Mouse (Mus musculus): ENCODE data around the gene Iqcd. TPM values are rescaled to one million over a fixed set of nuclear protein-coding genes. Genes with fewer than 3 reads are reported as not detected.

The Iqcd gene
- total RNA-seq, 2 experiments from 2014 or later, result 0.99 to 1.0 TPM

DNA sequence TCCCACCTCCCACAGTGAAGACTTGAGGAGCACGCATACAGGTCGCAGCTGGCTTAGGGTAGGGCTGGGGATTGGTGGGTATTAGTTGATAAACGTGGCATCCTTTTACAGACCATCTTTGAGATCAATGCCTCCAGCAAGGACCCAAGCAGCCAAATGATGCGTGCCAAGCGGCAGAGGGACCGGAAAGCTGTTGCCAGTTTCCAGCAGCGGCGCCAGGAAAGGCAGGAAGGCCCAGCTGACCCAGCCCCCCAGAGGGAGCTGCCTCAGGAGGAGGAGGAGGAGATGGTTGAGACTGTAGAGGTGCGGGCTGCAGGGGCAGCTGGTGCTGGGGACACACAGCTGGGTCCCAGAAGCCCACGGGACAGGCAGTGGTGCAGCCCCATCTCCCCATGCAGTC is 35.6 kb downstream of the Iqcd start:
- DNase-seq (ENCODE audit: low spot score in 2 of 2), result no peak

DNA sequence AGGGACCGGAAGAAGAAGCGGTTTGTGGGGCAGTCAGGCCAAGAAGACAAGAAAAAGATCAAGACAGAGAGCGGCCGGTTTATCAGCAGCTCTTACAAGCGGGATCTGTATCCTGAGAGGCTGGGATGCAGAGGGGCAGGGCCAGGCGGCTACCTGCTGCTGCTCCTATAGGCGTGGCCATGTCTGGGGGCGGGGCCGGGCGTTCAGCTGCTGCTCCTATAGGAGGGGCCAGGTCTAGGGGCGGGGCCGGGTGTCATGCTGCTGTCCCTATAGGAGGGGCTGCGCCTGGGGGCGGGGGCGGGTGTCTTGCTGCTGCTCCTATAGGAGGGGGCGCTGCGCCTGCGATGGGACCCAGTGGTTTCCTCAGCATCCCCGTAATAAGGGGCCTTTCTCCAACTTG is 37.6 kb downstream of the Iqcd start:
- no peak for DNase-seq (ENCODE audit: low spot score in 2 of 2)

DNA sequence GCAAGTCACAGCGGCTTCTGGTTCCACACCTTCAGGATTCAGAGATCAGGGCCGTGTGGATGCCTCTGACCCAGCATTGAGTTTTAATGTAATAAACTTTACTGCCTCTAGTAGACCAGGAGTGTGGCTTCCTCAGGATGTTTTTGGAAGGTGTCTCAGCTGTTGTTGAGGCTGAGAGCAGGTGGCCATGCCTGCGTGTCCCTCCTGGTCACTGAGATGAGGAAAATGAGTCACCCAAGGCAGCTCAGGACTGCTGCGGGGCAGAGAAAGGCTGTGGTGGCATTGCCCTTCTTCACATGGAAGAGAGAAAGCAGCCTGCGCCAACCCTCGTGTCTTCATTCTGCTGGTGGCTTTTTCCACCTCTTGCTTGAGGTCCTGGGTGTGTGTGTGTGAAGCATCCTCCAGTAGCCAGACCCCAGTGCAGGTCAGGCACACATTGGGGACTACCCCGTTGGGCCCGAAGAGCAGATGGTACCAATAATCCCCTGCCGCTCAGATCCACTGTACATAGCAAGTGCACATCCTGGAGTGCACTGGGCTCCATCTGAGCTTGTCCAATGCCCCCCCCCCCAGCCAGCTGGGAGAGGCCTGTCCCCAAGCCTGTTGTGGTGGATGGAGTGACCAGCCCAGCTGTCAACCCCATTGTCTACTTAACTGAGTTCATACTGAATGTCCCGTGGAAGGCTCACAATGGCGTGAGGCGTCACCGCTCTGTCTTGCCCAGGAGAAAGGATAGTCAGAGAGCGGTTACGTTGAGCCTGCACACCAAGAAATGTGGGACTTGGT is 38.9 kb downstream of the Iqcd start:
- DNase-seq (ENCODE audit: low spot score in 2 of 2), result no peak

DNA sequence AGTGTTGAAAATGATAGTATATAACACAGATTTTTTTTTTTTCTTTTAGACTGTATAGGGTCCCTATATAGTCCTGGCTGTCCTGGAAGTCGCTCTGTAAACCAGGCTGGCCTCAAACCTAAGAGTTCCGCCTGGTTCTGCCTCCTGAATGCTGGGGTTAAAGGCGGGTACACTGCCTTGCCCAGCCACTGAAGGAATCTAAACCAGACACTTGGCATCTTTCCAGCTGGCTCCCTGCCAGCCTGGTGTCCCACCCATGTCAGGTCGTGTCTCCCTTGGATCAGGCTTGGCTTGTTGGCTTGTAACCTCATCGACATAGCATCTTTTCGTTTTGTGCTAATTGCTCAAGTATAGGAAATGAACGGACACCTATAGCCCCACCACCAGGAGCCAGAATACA is 39.8 kb downstream of the Iqcd start:
- DNase-seq (ENCODE audit: low spot score in 2 of 2), result no peak

DNA sequence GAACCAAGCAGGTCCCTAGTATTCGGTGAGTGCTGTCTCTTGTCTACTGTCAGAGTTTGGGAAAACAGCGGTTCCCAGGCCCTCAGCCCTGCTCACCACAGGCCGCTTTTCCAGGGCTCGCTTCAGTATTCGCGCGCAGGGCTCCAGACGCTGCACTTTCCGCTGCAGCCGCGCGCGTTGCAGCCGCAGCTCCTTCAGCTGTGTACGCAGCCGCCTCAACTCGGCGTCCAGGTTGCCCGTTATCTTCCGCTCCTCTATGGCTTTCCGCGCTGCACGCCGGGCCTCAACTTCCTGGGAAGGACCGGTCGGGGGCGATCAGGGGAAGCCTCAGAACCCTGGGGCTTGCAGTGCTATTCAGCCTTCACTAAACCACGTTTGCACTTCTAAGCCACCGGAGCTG is 42.3 kb downstream of the Iqcd start:
- no peak for DNase-seq (ENCODE audit: low spot score in 2 of 2)

DNA sequence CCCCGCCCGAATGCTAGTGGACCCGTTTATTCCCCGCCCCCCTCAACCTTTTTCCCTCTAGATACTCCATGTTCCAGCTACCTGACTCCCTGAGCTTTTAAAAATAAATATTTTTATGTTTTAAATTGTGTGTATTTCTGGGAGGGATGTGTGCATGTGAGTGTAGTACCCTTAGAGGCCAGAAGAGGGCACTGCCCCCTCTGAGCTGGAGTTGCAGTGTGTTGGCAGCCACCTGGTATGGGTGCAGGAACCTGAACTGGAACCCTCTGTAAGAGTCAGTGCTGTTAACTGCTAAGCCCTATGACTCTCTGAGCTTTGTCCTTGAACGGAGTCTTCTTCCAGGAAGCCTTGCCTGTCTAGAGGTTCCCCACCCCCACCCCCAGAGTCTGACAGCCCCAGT is 43.1 kb downstream of the Iqcd start:
- no peak for DNase-seq (ENCODE audit: low spot score in 2 of 2)

DNA sequence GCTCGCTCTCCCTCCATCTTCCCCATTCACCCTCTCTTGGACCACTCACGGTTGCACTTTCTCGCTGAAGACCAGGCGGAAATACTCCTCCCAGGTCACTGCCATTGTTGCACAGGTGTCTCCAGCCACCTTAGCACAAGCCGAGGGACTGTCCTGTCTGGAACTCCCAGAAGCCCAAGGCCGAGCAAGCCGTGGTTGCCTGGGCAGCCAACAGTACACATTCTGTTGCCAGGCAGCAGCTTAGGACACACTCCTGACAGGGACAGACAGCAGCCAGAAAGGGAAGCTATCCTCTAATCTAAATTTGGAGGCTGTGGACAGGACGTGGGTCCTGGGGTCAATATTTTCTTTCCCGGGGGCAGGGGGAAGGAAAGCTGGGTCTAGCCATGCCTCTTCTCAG is 45.3 kb downstream of the Iqcd start, which contains the start of gene Cfap73:
Cfap73 (minus strand) TSS at position 105 of the 400 bp plus-strand sequence.
- DNase-seq (ENCODE audit: low spot score in 2 of 2), result no peak

DNA sequence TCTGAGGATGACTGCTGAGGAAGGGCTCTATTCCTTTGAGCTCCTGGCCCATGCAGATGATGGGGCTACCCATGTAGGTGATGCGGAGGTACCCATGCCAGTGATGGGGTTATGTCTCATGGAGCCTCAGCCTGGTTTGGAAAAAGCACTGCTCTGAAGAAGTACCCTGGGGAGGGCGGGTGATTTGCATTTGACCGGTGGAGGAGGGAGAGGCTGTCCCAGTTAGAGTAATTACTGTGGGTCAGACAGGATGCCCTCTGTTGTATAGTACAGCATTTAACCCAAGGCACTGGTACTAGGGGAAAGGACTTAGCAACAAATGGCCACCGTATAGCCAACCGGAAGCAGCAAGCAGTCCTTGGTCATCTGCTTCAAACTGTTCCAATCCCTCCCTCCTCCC is 46.0 kb downstream of the Iqcd start:
- no peak for DNase-seq (ENCODE audit: low spot score in 2 of 2)

DNA sequence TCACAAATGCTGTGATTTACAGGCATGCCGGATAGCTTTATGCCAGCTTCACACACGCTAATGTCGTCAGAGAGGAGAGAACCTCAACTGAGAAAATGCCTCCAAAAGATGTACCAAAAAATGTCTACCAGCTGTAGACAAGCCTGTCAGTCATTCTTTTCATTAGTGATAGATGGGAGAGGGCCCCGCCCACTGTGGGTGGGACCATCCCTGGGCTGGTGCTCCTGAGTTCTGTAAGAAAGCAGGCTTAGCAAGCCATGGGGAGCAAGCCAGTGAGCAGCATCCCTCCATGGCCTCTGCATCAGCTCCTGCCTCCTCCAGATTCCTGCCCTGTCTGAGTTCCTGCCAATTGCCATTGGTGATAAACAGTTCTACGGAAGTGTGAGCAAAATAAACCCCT is 46.8 kb downstream of the Iqcd start:
- DNase-seq (ENCODE audit: low spot score in 2 of 2), result no peak

DNA sequence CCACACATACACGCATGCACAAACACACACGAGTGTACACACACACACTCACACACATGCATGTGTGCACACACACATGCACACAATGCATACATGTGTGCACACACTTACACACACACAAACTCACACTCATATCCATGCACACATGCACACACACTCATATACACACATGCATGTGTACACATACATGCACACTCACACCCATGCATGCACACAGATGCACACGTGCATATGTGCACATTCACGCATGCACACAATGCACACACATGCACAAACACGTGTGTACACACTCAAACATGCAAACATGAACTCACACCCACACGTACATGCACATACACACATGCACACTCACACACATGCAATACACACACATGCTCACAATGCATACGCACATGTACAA is 51.3 kb downstream of the Iqcd start:
- DNase-seq (ENCODE audit: low spot score in 2 of 2), result no peak

DNA sequence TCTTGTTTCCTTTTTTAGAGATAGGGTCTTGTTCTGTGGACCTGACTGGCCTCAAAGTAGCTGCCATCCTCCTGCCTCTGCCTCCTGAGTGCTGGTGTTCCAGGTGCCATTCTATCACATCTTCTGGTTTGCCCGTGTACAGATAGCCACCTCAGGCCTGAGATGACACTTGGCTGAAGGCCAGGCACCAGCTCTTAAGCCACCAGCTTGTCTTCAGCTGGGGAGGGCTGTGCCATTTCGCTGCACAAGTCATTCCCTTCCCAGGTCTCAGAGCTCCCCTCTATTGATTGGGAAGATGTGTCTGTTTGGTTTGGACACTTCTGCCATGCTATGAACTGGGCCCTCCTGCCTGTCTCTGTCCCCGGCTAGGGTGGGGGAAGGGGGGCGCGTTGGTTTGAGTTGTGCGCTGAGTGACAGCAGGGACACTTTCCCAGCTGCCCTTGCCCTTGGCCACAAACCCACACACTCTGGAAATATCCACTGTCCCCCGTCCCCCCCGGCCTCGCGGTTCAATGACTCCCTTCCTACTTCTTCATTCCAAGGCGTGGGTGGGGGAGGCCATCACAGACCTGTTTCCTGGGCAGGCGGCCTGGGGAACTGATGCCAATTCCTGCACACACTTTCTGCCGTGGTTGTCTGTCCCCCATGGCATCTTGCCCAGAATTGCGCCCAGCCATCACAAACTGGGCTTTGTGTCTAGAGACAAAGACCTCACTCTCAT is 54.7 kb downstream of the Iqcd start:
- no peak for DNase-seq (ENCODE audit: low spot score in 2 of 2)

DNA sequence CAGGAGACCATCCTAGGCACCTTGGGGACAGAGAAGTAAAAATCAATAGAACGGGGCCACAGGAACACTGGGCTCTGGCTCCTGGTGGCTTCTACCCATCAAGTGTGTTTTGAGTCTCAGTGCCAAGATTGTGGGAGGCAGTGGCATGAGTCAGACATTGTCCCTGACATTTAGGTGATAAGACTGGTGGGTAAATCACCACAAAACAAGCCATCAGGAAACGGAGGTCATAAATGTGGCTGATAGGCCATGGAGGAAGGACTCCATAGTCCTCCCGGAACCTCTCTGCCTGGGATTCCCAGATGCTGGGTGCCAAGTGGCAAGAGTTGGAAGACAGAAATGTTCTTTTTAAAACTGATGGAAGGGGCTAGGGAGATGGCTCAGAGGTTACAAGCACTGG is 55.4 kb downstream of the Iqcd start:
- DNase-seq (ENCODE audit: low spot score in 2 of 2), result no peak

DNA sequence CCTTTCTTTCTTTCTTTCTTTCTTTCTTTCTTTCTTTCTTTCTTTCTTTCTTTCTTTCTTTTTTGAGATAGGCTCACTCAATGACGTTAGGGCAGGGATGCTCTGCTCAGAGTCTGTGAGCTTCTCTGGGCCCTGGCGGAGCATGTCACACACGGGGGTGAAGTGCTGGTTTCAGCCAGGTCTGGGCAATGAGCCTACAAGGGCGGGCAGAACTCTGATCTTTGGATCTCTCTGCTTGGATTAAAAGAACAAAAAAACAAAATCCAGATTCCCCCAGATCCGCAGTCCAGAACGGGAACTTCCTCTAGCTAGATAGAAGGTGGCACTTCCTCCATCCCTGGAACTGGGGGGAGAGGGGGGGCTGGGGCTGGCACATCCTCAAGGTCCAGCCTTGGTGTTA is 57.0 kb downstream of the Iqcd start:
- DNase-seq (ENCODE audit: low spot score in 2 of 2), result no peak

DNA sequence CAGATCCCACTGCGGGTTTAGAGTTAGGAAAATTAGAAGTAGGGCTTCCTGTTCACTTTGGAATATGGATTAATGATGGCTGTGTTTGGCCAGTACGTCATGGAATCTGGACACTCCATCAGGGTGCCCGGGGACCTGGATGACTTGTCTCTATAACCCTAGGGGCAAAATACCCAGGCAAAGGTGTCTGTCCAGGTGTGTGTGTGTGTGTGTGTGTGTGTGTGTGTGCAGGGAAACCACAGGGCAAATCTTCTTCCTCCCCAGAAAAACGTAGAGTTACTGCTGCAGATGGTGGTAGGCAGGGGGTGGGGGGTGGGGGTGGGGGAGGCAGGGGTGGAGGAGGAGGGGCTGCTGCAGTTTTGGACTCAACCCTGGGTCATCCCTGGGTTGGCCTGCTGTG is 58.5 kb downstream of the Iqcd start:
- DNase-seq (ENCODE audit: low spot score in 2 of 2), result no peak

DNA sequence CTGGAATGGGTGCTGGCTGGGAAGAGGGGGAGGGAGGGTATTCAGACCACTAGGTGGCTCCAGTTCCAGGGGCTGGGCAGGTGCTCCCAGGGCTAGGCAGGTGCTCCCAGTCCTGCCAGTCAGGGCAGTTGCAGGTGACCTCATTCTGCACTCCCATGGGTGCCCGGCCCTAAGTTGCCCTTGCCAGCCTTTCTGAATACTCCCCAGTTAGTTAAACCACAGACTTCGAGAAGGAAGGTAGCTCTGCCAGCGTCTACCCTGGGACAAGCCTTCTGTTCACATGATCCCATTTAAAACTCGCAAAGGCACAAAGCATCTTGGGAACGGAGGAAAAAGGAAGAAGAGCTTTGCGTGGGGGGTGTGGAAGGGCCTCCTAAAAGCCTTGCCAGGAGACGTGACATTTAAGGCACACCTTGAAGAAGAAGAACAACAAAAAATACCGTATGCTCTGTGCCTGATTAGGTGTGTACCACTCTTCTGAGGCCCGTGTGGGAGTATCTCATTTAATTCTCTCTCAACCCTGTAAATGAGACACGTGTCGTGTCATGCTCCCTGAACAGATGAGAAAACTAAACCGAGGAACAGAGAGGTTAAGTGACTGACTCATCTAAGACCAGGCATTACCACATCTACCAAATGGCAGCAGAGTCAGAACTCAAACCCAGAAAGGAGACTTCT is 59.1 kb downstream of the Iqcd start:
- DNase-seq (ENCODE audit: low spot score in 2 of 2), result no peak

DNA sequence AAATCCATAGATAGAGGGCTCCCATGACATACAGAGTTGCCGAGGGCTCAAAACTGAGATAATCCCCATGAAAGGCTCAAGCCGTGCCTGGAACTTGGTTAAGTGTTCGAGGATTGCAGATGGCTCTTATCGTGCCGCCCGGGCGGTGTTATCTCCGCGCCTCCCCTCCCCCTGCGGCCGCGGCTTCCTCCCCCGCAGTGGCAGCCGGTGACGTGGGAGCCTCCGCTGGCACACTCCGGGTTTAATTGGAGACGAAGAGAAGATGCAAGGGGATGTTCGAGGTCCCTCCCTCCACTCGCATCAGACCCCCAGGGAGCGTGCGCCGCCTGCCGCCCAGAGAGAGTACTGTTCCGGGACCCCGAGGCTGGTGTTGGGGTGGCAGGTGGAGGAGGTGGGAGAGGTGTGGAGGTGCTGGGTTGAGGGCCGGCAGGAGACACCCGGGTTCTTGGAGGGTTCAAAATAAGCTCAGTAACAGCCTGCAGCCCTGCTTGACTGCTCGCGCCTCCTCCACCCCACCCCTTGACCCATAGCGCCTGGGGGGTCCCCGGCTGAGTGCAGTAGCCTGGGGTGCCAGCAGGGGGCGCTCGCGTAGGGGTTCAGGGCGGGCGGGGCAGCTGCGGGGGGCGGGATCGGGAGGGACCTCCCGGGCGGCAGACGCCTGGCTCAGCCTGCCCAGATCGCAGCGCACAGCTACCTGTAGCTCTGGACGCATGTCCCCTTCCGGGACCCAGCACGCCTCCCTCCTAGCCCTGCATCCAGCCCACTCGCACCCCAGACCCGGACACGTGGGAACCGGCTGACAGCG is 60.0 kb downstream of the Iqcd start, which contains the start of gene Rasal1:
Rasal1 (plus strand) TSS at position 244 of the 805 bp plus-strand sequence.
- DNase-seq (ENCODE audit: low spot score in 2 of 2), result peak; percentile 84

DNA sequence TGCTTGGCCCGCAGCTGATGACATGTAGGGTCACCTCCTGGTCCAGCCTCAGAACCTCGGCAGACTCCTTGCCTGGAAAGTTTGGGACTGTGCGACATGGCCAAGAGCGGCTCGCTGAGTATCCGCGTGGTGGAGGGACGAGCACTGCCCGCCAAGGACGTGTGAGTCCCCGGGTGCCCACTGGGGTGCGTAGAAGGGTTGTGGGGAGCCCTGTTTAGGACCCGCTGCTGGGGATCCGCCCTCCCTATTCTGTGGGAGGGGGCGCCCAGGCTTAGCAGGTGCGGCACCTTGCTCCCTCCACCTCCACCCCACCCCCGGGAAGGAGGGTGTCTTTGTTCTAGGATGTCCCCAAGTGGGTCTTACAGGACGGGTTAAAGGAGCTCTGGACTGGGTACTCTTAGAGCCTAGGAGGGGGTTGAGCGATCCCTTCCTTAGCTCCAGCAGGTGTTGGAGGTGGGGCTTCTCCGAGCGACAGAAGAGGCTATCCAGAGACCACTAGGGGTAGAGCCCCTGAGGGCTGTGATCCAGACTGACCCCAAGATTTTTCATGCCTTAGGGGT is 60.6 kb downstream of the Iqcd start:
- no peak for DNase-seq (ENCODE audit: low spot score in 2 of 2)

DNA sequence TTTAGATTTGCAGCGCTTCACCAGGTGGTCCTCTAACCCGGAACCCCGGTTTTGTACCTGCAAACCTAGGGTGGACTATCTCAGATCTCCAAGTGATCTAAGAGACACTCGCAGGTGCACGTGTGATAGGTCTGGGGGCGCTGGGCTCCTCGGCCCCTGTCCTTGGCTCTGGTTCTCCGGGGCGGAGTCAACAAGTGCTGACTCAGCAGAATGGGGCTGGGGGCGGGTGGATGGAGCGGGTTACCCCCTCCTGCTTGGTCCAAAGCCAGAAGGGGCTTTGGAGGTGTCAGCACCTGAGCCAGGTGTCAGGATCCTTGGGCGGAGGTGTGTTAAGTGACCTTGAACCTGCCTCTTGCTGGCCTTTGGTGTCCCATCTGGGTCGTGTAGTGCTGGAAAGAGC is 61.1 kb downstream of the Iqcd start:
- DNase-seq (ENCODE audit: low spot score in 2 of 2), result no peak

DNA sequence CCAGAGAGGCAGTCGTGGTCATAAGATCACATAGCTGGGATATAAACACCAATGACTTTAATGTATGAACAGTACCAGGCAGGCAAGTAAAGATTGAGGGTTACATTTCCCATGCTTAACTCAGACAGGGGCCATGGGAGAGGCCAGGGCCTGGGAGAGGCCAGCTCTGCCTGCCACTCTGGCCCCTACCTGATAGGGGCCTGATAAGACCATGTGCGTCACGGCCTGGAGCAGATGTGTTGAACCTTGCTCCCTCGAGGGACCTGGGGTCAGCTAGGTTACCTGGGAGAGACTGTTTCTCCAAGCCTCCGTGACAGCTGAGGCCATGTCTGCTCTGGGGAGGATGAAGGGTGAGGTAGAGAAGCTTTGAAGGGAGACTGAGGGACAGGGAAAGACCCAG is 62.4 kb downstream of the Iqcd start:
- DNase-seq (ENCODE audit: low spot score in 2 of 2), result no peak

DNA sequence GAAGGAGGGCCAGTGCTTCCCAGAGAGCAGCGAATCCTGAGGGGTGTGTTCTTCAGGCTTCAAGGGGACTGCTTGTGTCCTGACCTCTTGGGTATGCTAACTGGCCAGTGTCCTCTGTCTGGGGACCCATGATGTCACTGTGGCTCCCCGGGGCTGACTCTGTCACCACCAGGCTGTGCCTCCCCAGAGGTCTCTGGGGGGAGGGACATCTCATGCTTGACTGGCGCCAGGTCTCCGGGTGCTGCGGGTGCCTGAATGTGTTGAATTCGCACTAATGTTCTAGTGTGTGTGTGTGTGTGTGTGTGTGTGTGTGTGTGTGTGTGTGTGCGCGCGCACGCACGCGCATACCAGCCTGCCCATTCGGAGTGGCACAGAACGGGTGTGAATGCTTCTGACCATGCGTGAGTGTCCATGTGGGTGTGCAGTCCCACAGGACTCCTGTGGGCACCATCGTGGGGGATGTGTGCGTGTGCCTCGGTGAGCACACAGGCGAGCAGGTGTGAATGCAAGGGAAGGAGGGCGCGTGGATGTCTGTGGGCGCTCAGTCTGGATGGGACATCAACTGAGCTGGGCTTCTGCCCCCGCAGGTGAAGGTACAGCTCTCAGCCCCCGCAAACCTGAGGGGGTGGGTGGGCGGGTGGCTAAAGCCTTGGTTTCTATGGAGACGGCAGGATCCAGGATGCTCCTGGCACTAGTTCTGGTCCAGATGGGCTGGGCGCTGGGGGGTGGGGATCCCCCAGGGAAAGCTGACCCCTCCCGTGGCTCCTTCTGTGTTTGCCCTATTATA is 64.3 kb downstream of the Iqcd start:
- DNase-seq (ENCODE audit: low spot score in 2 of 2), result no peak

All from layer of hippocampus, adult 18-20 months (tissue).